Mouse (Mus musculus) layer of hippocampus, adult 11-12 months (tissue): ENCODE results near the gene Cacna1e.

Experiments
- DNase-seq: peaks from one replicate; pipeline ENCODE4 v3.0.0; 2022; ENCODE audit warnings: low spot score

The Cacna1e gene

DNA sequence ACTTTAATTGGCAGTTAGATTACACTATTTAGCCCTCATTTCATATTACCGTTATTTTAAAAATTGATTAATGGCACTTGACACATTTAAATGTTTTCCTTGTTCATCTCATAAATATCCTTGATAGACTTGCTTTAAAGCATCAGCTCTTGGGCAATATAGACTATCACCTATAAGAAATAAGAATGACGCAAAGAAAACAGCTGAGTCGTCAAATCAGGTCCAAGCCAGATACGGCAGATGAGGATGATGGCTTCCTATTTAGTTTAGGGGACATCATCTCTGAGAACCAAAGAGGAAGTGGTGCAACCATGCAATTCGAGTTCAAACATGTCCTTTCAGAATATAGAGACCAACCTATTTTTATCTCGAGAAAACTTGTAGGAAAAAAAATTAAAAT, 492.3 kb downstream of the Cacna1e start:
- no peak for DNase-seq
